Mouse (Mus musculus): ENCODE data around the gene Fry. TPM values are rescaled to one million over a fixed set of nuclear protein-coding genes. Genes with fewer than 3 reads are reported as not detected.

Fry gene
- polyA plus RNA-seq, 1 experiment from 2014 or later, result 41.9 TPM

DNA sequence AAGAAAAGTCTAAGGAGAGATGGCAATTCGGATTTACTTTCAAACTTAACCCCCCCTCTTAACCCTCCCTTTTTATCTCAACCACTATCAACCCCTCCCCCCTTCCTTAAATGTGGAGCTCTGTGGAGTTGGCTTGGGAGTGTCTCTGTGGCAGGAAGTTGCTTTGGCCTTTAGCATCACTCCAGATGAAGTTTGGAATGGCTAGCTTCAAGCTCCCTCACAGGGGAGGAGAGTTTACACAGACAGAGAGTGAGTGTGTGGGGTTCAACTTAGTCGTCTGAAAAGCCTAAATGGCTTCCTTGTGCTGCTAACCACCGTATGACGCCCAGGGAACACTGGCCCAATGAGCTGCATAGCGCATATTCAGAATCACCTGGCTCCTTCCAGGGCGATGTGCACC lies 145.2 kb downstream of the Fry start:
- Histone ChIP-seq H3K27ac (replicated peaks) (no peak overlapping the region), H3K4me3 (no peak overlapping the region), H3K27me3 (no peaks in the 10 kb centered on the region), H3K4me2 (0 out of 2 replicates have a peak overlapping the region, but pooled peaks have one; percentile 64), H3K9ac (no peak overlapping the region), H3K36me3 (0 out of 2 replicates have a peak, but pooled peaks cover 3% of the 10 kb centered on the region), H3K9me3 (no peaks in the 10 kb centered on the region), H3K4me1 (replicated peaks) (peaks cover 63% of the 10 kb centered on the region)
- ATAC-seq (ENCODE audit: low read depth), result no peak
- 76% methylated on average over 6 of the region's 6 CpGs for WGBS

DNA sequence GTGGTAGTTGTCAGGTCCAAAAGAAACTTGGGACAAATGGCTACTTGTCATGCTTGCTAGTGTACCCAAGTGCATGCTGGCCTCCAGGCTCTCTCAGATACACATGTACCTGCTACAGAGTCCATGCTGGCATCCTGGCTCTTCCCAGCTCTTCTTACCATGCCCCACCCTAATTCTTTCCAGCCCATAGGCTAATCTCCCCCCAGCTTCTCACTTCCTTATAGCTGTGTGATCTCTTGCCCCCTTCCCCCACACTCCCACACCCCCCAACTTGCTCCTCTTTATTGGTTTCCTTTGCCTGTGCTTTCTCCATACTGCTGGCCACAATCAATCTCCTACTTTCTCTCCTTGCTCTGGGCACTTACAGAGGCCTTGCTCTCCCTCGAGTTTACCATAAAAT lies 146.6 kb downstream of the Fry start:
- ATAC-seq (ENCODE audit: low read depth), result no peak
- Histone ChIP-seq H3K4me3 (no peak overlapping the region), H3K4me2 (no peak overlapping the region), H3K27me3 (no peaks in the 10 kb centered on the region), H3K9ac (no peak overlapping the region), H3K36me3 (0 out of 2 replicates have a peak, but pooled peaks cover 3% of the 10 kb centered on the region), H3K27ac (replicated peaks) (no peak overlapping the region), H3K9me3 (no peaks in the 10 kb centered on the region), H3K4me1 (replicated peaks) (peaks cover 54% of the 10 kb centered on the region)
- 33% methylated on average over 1 of the region's 1 CpGs for WGBS

DNA sequence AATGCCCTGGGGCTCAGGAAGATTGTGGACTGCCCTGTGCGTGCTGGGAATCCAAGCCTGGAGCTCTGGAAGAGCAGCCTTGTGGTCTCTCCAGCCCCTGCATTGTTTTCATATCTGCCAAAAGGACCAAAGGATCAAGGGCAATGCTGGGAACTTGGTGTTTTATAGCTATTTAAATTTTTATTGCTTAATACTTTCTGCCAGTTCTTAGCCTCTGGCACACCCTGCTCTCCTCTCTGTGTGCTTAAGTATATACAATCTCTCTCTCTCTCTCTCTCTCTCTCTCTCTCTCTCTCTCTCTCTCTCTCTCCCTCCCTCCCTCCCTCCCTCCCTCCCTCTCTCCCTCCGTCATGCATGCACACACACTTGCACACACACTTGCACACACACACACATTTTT lies 147.5 kb downstream of the Fry start:
- Histone ChIP-seq H3K27me3 (no peaks in the 10 kb centered on the region), H3K9ac (no peak overlapping the region), H3K4me2 (no peak overlapping the region), H3K36me3 (0 out of 2 replicates have a peak, but pooled peaks cover 3% of the 10 kb centered on the region), H3K4me1 (replicated peaks) (peaks cover 48% of the 10 kb centered on the region), H3K9me3 (no peaks in the 10 kb centered on the region), H3K4me3 (no peak overlapping the region), H3K27ac (replicated peaks) (no peak overlapping the region)
- WGBS, result 39% methylated on average over 2 of the region's 2 CpGs
- ATAC-seq (ENCODE audit: low read depth), result no peak

DNA sequence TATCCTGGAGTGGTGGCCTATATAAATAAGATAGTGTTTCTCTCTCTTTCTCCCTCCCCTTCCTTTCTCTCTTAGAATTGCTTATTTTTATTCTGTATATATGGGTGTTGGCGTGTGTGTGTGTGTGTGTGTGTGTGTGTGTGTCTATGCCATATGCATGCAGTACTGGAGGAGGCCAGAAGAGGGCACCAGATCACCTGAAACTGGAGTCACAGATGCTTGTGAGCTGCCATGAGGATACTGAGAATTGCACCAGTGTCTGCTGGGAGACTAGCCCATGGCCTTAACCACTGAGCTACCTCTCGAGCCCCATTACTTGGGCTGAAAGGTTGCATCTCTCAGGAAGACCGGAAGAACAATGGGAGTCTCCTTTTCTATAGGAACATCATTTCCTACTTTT lies 149.8 kb downstream of the Fry start:
- Histone ChIP-seq H3K27me3 (no peaks in the 10 kb centered on the region), H3K4me3 (no peak overlapping the region), H3K36me3 (peaks cover 3% of the 10 kb centered on the region; the same call in 1 of the 2 replicates), H3K4me2 (no peak overlapping the region), H3K4me1 (replicated peaks) (peaks cover 25% of the 10 kb centered on the region), H3K9me3 (no peaks in the 10 kb centered on the region), H3K9ac (no peak overlapping the region), H3K27ac (replicated peaks) (no peak overlapping the region)
- 97% methylated on average over 3 of the region's 3 CpGs for WGBS
- no peak for ATAC-seq (ENCODE audit: low read depth)

DNA sequence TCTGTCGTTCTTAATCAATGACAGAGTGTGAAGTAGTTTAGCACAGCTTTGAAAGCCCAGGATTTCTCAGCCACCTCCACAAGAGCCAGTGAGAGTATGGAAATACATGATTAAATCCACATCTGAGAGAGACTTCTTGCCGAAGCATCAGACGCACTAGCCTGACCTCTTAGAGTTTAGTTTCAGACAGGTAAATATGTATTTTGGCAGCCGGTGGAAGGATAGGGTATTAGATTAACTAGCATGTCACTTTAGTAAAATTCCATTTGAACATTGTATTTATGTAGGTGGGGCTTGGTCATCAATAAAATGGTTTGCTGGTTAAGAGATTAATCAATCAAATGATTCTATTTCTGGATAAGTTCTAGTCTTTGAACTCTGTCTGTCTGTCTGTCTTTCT lies 152.0 kb downstream of the Fry start:
- Histone ChIP-seq H3K27me3 (no peaks in the 10 kb centered on the region), H3K9ac (no peak overlapping the region), H3K27ac (replicated peaks) (no peak overlapping the region), H3K4me2 (no peak overlapping the region), H3K4me3 (no peak overlapping the region), H3K9me3 (no peaks in the 10 kb centered on the region), H3K4me1 (replicated peaks) (peaks cover 4% of the 10 kb centered on the region), H3K36me3 (peaks cover 3% of the 10 kb centered on the region; the same call in 1 of the 2 replicates)
- ATAC-seq (ENCODE audit: low read depth), result no peak
- 94% methylated on average over 4 of the region's 4 CpGs for WGBS

DNA sequence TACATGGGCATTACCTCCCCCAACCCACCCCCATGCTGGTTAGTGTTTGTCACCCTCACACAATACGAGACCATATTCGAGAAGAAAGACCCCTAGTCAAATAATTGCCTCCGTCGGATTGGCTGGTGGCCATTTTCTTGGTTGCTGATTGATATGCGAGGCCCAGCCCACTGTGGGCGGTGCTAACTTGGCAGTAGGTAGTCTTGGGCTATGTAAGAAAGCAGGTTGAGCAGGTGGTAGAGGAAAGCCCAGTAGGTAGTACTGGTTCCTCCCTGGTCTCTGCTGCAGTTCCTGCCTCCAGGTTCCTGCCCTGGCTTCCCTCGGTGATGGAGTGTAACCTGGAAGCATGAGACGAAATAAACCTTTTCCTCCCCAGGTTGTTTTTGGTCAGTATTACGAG lies 153.7 kb downstream of the Fry start:
- WGBS, result 91% methylated on average over 9 of the region's 9 CpGs
- no peaks in the 10 kb centered on the region for H3K9me3 ChIP-seq
- no peak overlapping the region for H3K27ac ChIP-seq (replicated peaks)
- ATAC-seq (ENCODE audit: low read depth), result no peak
- no peak overlapping the region for H3K4me2 ChIP-seq
- no peaks in the 10 kb centered on the region for H3K4me1 ChIP-seq (replicated peaks)
- H3K36me3 ChIP-seq, result peaks cover 3% of the 10 kb centered on the region; the same call in 1 of the 2 replicates
- no peak overlapping the region for H3K4me3 ChIP-seq
- no peaks in the 10 kb centered on the region for H3K27me3 ChIP-seq
- H3K9ac ChIP-seq, result no peak overlapping the region

DNA sequence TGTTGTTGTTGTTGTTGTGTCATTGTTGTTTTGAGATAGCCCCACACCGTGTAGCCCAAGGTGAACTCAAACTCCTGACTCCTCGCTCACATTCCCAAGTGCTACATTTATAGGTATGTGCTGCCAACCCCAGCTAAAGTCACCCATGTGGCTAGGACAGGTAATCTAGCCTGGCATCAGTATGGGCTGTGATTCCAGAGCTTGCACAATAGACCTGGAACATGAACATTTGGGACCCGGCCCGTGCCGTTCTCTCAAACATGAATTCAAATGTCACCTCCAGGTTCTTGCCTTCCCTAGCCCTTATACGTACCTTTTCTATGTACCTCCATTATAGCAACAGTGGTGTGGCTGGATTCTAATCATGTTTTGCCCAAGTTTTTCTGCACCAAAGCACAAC lies 156.9 kb downstream of the Fry start:
- H3K4me2 ChIP-seq, result no peak overlapping the region
- ATAC-seq (ENCODE audit: low read depth), result no peak
- H3K4me1 ChIP-seq (replicated peaks), result no peaks in the 10 kb centered on the region

DNA sequence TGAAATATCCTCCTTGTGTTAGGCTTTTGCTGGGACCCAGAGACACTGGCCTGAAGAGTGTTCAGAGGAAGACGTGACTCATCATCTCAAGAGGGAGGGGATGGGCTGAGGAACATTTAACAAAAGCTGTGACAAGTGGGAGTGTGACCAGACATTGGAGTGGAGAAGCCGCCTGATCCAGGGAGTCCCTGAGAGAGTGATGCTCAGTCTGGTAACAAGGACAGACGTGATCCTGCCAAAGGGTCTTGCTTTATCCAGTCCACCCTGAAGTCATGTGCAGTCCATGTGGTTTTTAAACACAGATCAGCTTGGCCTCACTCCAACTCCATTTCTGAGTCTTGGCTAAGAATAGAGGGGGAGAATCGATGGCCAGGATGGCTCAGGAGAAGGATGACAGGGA lies 158.2 kb downstream of the Fry start:
- WGBS, result 82% methylated on average over 4 of the region's 4 CpGs
- H3K9ac ChIP-seq, result no peak overlapping the region
- no peak overlapping the region for H3K4me3 ChIP-seq
- H3K27me3 ChIP-seq, result no peaks in the 10 kb centered on the region
- ATAC-seq (ENCODE audit: low read depth), result no peak
- H3K36me3 ChIP-seq, result no peaks in the 10 kb centered on the region; the same call in 1 of the 2 replicates
- no peaks in the 10 kb centered on the region for H3K4me1 ChIP-seq (replicated peaks)
- no peak overlapping the region for H3K27ac ChIP-seq (replicated peaks)
- no peaks in the 10 kb centered on the region for H3K9me3 ChIP-seq
- no peak overlapping the region for H3K4me2 ChIP-seq

More for the DNA sequence above, 156.9 kb downstream of the Fry start:
- H3K27me3 ChIP-seq, result no peaks in the 10 kb centered on the region
- no peak overlapping the region for H3K9ac ChIP-seq
- H3K36me3 ChIP-seq, result no peaks in the 10 kb centered on the region; the same call in 1 of the 2 replicates
- H3K4me3 ChIP-seq, result no peak overlapping the region
- 93% methylated on average over 6 of the region's 6 CpGs for WGBS
- no peaks in the 10 kb centered on the region for H3K9me3 ChIP-seq
- H3K27ac ChIP-seq (replicated peaks), result no peak overlapping the region

DNA sequence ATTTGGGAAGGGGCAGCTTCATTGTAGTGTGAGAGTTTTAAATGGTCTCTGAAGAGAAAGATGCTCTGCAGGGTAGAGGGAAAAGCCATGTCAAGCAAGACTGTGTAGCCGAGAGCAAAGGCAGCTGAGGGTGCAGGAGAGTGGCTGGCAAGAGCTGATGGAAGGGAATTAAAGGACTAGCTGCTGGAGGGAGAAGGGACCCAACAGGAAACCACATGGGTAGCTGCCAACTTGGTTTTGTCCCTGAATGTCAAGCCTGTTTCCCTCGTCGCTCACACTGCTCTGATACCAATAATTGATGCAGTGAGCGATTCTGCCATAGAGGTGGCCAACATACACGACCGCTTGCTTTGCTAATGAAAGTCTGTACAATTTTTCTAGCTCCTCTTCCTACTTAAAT lies 160.9 kb downstream of the Fry start:
- Histone ChIP-seq H3K4me1 (replicated peaks) (no peaks in the 10 kb centered on the region), H3K4me2 (no peak overlapping the region), H3K9me3 (no peaks in the 10 kb centered on the region), H3K27ac (replicated peaks) (no peak overlapping the region), H3K27me3 (no peaks in the 10 kb centered on the region), H3K36me3 (no peaks in the 10 kb centered on the region), H3K9ac (no peak overlapping the region), H3K4me3 (no peak overlapping the region)
- ATAC-seq (ENCODE audit: low read depth), result no peak
- 91% methylated on average over 6 of the region's 6 CpGs for WGBS

DNA sequence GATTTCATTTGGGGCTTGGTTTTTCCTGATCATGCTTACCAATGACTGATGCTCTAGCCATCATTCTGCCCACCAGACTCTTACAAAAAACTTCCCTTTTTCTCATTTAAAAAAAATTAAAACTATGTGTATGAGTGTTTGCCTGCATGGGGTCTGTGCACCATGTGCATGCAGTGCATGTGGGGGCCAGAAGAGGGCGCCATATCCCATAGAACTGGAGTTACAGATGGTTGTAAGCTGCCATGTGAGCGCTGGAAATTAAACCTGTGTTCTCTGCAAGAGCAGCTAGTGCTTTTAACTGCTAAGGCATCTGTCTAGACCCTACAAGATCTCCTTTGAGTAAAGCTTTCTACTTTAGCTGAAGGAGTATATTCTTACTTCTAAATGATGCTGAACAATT lies 162.6 kb downstream of the Fry start:
- Histone ChIP-seq H3K9me3 (no peaks in the 10 kb centered on the region), H3K4me2 (no peak overlapping the region), H3K9ac (no peak overlapping the region), H3K4me1 (replicated peaks) (no peaks in the 10 kb centered on the region), H3K27ac (replicated peaks) (no peak overlapping the region), H3K4me3 (no peak overlapping the region), H3K36me3 (no peaks in the 10 kb centered on the region), H3K27me3 (no peaks in the 10 kb centered on the region)
- ATAC-seq (ENCODE audit: low read depth), result no peak
- 83% methylated on average over 2 of the region's 2 CpGs for WGBS

DNA sequence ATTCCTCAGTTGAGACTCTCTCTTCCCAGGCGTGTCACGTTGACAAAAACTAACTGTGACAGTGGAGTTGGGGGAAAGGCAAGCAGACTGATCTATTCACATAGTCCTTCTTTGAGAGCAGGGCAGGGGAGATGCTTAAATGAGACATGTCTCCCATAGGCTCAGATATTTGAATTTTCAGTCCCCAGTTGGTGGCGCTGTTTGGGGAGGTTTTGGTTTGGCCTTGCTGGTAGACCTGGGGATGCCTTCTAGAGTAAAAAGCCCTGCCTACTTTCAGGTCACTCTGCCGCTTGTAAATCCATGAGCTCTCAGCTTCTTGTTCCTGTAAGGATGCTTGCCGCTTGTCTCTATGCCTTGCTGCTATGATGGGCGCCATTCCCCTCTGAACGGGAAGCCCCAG lies 163.6 kb downstream of the Fry start:
- Histone ChIP-seq H3K27ac (replicated peaks) (no peak overlapping the region), H3K9ac (no peak overlapping the region), H3K9me3 (no peaks in the 10 kb centered on the region), H3K4me1 (replicated peaks) (no peaks in the 10 kb centered on the region), H3K27me3 (no peaks in the 10 kb centered on the region), H3K4me2 (no peak overlapping the region), H3K4me3 (no peak overlapping the region), H3K36me3 (no peaks in the 10 kb centered on the region)
- WGBS, result 81% methylated on average over 7 of the region's 7 CpGs
- no peak for ATAC-seq (ENCODE audit: low read depth)

DNA sequence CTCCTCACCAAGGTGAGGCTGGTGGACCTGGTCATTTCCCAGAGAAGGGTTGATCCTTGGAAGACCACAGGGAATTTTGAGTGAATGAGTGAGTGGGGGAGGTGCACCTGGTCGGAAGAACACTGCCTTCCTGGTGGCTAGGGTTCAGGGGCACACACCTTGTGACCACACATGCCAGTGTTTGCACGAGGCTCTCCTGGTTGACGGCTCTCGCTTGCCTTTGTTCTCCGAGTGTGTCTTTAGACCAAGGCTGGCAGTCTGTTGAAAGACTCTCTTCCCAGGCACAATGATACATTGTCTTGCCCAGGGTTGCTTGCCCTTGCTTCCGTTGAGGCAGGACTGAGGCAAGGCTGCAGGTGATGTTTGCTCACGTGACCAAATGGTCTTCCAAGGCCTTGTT lies 169.5 kb downstream of the Fry start:
- Histone ChIP-seq H3K4me2 (no peak overlapping the region), H3K27ac (replicated peaks) (no peak overlapping the region), H3K4me3 (no peak overlapping the region), H3K4me1 (replicated peaks) (peaks cover 11% of the 10 kb centered on the region), H3K36me3 (no peaks in the 10 kb centered on the region), H3K9ac (no peak overlapping the region), H3K27me3 (no peaks in the 10 kb centered on the region), H3K9me3 (no peaks in the 10 kb centered on the region)
- 83% methylated on average over 7 of the region's 7 CpGs for WGBS
- ATAC-seq (ENCODE audit: low read depth), result no peak

DNA sequence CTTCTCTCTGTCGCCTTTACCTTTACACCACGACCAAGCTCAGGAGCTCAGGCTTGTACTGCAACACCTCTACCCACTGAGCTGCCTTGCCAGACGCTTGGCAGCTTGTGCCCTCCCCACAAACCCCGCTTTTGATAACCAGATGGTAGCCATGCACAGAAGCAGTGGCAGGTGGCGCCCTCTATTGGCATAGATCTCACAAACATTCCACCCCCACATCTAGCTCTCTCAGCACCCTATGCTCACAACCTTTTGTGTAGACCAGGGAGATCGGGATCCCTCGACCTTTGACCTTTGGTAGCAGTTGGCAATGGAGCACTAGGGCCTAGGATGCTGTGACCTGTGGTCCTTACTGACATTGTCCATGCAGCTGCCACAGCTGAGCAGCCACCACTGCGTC lies 171.2 kb downstream of the Fry start:
- Histone ChIP-seq H3K27me3 (no peaks in the 10 kb centered on the region), H3K27ac (replicated peaks) (no peak overlapping the region), H3K4me2 (no peak overlapping the region), H3K36me3 (no peaks in the 10 kb centered on the region), H3K4me3 (no peak overlapping the region), H3K9ac (no peak overlapping the region), H3K9me3 (no peaks in the 10 kb centered on the region), H3K4me1 (replicated peaks) (peaks cover 15% of the 10 kb centered on the region)
- WGBS, result 77% methylated on average over 8 of the region's 8 CpGs
- ATAC-seq (ENCODE audit: low read depth), result 0 out of 2 replicates have a peak, but pooled peaks have one; percentile 12

Measured in neural tube, embryonic 13.5 days (tissue).